Mouse (Mus musculus): Measurements from ENCODE around the gene Smg7.

Gene Smg7

GRCm38 (mm10) chr1:152838841-152839240 lies 63.6 kb downstream of the Smg7 start:
- no peak for DNase-seq (ENCODE audit: low spot score)

- DNase-seq (ENCODE audit: low spot score), result no peak
These were observed 64.3 kb downstream of the Smg7 start for GRCm38 (mm10) chr1:152838026-152838702.

GRCm38 (mm10) chr1:152835061-152835460 lies 67.4 kb downstream of the Smg7 start:
- DNase-seq (ENCODE audit: low spot score), result no peak

GRCm38 (mm10) chr1:152832316-152832715 lies 70.1 kb downstream of the Smg7 start:
- no peak for DNase-seq (ENCODE audit: low spot score)

GRCm38 (mm10) chr1:152831619-152832018 lies 70.8 kb downstream of the Smg7 start:
- no peak for DNase-seq (ENCODE audit: low spot score)

GRCm38 (mm10) chr1:152831003-152831402 lies 71.4 kb downstream of the Smg7 start:
- DNase-seq (ENCODE audit: low spot score), result no peak

GRCm38 (mm10) chr1:152830054-152830453 lies 72.4 kb downstream of the Smg7 start:
- DNase-seq (ENCODE audit: low spot score), result no peak

- no peak for DNase-seq (ENCODE audit: low spot score)
These were observed 73.7 kb downstream of the Smg7 start for GRCm38 (mm10) chr1:152828637-152829355.

GRCm38 (mm10) chr1:152828168-152828567 lies 74.3 kb downstream of the Smg7 start:
- no peak for DNase-seq (ENCODE audit: low spot score)

GRCm38 (mm10) chr1:152826446-152826845 lies 76.0 kb downstream of the Smg7 start:
- no peak for DNase-seq (ENCODE audit: low spot score)

- no peak for DNase-seq (ENCODE audit: low spot score)
These were observed 78.2 kb downstream of the Smg7 start for GRCm38 (mm10) chr1:152824206-152824605.

- no peak for DNase-seq (ENCODE audit: low spot score)
These were observed 80.7 kb downstream of the Smg7 start for GRCm38 (mm10) chr1:152821746-152822145.

- DNase-seq (ENCODE audit: low spot score), result no peak
These were observed 81.3 kb downstream of the Smg7 start for GRCm38 (mm10) chr1:152820911-152821695.

- DNase-seq (ENCODE audit: low spot score), result no peak
These were observed 82.9 kb downstream of the Smg7 start for GRCm38 (mm10) chr1:152819558-152819957.

- peak; percentile 43 for DNase-seq (ENCODE audit: low spot score)
These were observed 84.7 kb downstream of the Smg7 start for GRCm38 (mm10) chr1:152817794-152818193.

- DNase-seq (ENCODE audit: low spot score), result peak; percentile 77
These were observed 85.2 kb downstream of the Smg7 start for GRCm38 (mm10) chr1:152817027-152817769.

GRCm38 (mm10) chr1:152815265-152815701 lies 87.2 kb downstream of the Smg7 start:
- DNase-seq (ENCODE audit: low spot score), result peak; percentile 64

GRCm38 (mm10) chr1:152810533-152811439 lies 91.7 kb downstream of the Smg7 start:
- no peak for DNase-seq (ENCODE audit: low spot score)

GRCm38 (mm10) chr1:152809541-152810252 lies 92.7 kb downstream of the Smg7 start:
- peak; percentile 57 for DNase-seq (ENCODE audit: low spot score)

GRCm38 (mm10) chr1:152808392-152808680 lies 94.1 kb downstream of the Smg7 start:
- DNase-seq (ENCODE audit: low spot score), result no peak

Data from embryo, embryonic 10.5 days (tissue).